Mouse (Mus musculus) forebrain, embryonic 13.5 days (tissue): ENCODE measurements around the gene Btbd10. TPM values are rescaled to one million over a fixed set of nuclear protein-coding genes. Genes with fewer than 3 reads are reported as not detected.

ENCODE experiments used
- ATAC-seq: fragments of 200-750 bp; cut with Nextera tagmentation; 2 replicates; pipeline ENCODE4 v1.8.0; 2017
- H3K27ac ChIP-seq: fragments of 300-500 bp; sonication (generic); 2 replicates; pipeline ENCODE4 v1.5.1; 2015; ENCODE audit warnings: inconsistent platforms, mild to moderate bottlenecking, moderate library complexity
- H3K27me3 ChIP-seq: fragments of 300-500 bp; sonication (generic); 2 replicates; pipeline ENCODE4 v1.6.1; 2015; ENCODE audit warnings: mild to moderate bottlenecking, inconsistent platforms
- H3K36me3 ChIP-seq: fragments of 300-500 bp; sonication (generic); 2 replicates; pipeline ENCODE4 v1.6.1; 2015; ENCODE audit warnings: mild to moderate bottlenecking, inconsistent platforms; ENCODE audit not compliant: poor library complexity, severe bottlenecking
- H3K4me1 ChIP-seq: fragments of 300-500 bp; sonication (generic); 2 replicates; pipeline ENCODE4 v1.6.1; 2015; ENCODE audit warnings: inconsistent platforms
- H3K4me2 ChIP-seq: fragments of 300-500 bp; sonication (generic); 2 replicates; pipeline ENCODE4 v1.6.1; 2015; ENCODE audit warnings: inconsistent platforms, mild to moderate bottlenecking, moderate library complexity
- H3K4me3 ChIP-seq: fragments of 300-500 bp; sonication (generic); 2 replicates; pipeline ENCODE4 v1.5.1; 2015; ENCODE audit warnings: mild to moderate bottlenecking, inconsistent platforms
- H3K9ac ChIP-seq: fragments of 300-500 bp; sonication (generic); 2 replicates; pipeline ENCODE4 v1.6.1; 2015; ENCODE audit warnings: mild to moderate bottlenecking, inconsistent platforms
- H3K9me3 ChIP-seq: fragments of 300-500 bp; sonication (generic); replicated peaks from 2 replicates; pipeline ENCODE4 v1.6.1; 2016; ENCODE audit warnings: inconsistent platforms
- WGBS: fragments of 180-500 bp; shearing (Covaris S2); methylation state at CpG from one replicate; pipeline ENCODE4 v1.1.7; 2015; 5-methylcytosine and 5-hydroxymethylcytosine counted together
- polyA plus RNA-seq: library from polyadenylated mRNA; unstranded; fragments of >200 nt; fragmentation: Nextera tagmentation; extraction: Ambion mirVana; gene quantifications from 2 replicates; pipeline ENCODE4 v1.2.1, GENCODE M21; 2015

Gene Btbd10
- polyA plus RNA-seq, 1 experiment from 2014 or later: 49.6 TPM

DNA sequence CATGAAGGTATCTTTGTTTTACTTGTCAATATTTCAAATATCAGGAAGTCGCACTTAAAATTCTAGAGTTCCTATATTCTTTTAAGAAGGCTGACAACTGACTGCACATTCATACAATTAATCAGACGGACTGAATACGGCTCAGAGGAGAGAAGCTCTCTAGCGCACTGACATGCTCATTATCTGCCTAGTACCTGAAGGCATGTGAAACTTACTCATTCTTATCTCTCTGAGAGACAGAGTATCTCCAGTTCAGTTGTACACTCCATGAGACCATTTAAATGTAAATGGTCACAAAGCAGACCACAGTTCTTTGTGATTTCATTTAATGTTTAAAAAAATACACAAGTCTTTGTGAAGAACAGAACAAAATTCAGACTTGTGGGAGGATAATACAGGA lies 1.8 kb downstream of the Btbd10 start:
- Histone ChIP-seq H3K9me3 (no peaks in the 10 kb centered on the region), H3K27ac (no peak overlapping the region), H3K9ac (no peak overlapping the region), H3K27me3 (no peaks in the 10 kb centered on the region), H3K4me2 (peak overlapping the region; percentile 74), H3K36me3 (peaks cover 4% of the 10 kb centered on the region; the same call in 1 of the 2 replicates), H3K4me3 (no peak overlapping the region), H3K4me1 (peaks cover 24% of the 10 kb centered on the region)
- WGBS: 68% methylated on average over 4 of the region's 4 CpGs
- ATAC-seq: no peak

DNA sequence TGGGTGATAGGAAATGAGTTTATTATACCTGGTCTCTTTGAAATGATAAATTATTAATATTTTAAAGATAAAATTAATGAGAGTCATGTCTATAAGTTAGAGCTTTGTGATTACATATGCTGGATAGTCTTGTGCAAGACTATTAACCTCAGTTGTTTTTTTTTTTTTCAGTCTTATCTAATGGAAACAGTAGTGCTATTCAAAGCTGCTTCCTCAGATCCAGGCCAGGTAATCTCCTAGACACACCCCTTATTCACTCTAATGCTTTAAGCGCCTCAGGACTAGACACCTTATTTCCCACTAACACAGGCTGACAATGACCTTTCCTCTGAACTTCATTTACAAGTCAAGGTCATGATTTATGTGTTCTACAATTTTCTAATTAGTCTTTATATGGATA lies 20.1 kb downstream of the Btbd10 start:
- H3K27me3 ChIP-seq: no peaks in the 10 kb centered on the region
- WGBS: 79% methylated on average over 1 of the region's 1 CpGs
- no peak overlapping the region for H3K4me3 ChIP-seq
- H3K4me2 ChIP-seq: no peak overlapping the region
- no peaks in the 10 kb centered on the region for H3K4me1 ChIP-seq
- no peak overlapping the region for H3K27ac ChIP-seq
- ATAC-seq: no peak
- no peaks in the 10 kb centered on the region for H3K36me3 ChIP-seq
- no peaks in the 10 kb centered on the region for H3K9me3 ChIP-seq
- H3K9ac ChIP-seq: no peak overlapping the region

DNA sequence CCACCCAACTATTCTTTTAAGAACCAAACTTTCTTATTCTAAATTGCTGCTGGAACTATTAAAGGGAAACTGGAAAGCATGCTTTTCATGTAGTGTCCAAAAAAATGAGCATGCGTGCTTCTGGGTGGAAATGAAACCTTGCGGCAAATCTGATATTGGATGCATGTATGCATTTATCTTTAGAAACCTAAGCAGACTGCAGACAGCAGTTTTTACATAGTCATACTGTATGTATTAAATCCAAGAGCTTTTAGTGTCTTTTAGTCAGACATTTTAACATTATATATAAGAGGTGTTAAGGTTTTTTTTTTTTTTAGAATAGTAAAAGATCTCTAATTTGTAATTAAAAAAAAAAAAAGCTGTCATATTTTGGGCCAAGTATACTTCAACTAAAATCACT lies 21.5 kb downstream of the Btbd10 start:
- 88% methylated on average over 2 of the region's 2 CpGs for WGBS
- peak; percentile 45; the same call in 1 of the 2 replicates for ATAC-seq
- Histone ChIP-seq H3K36me3 (no peaks in the 10 kb centered on the region), H3K27ac (no peak overlapping the region), H3K4me1 (no peaks in the 10 kb centered on the region), H3K4me2 (no peak overlapping the region), H3K27me3 (no peaks in the 10 kb centered on the region), H3K4me3 (no peak overlapping the region), H3K9ac (no peak overlapping the region), H3K9me3 (no peaks in the 10 kb centered on the region)

DNA sequence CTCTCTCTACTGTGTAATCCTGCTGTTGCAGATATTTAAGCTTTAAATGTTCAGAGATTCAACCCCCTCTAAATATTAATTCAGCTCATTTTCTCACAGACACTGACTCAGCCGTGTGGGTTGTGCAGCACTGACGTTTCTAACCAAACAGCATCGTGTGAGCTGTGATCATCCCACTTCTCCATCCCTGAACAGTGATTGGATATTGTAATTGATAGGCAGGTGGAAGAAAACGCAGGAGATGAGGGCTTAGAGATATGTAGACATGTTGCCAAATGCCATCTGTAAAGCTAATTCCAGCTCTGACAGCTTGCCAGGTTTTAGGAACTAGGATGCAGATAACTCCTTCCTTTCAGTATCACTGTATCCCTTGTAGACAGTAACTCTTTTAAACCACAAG lies 21.9 kb downstream of the Btbd10 start:
- H3K4me3 ChIP-seq: no peak overlapping the region
- H3K9ac ChIP-seq: no peak overlapping the region
- peak overlapping the region; percentile 59; the same call in 1 of the 2 replicates for H3K27ac ChIP-seq
- H3K36me3 ChIP-seq: no peaks in the 10 kb centered on the region
- H3K4me2 ChIP-seq: peak overlapping the region; percentile 33
- H3K27me3 ChIP-seq: no peaks in the 10 kb centered on the region
- H3K9me3 ChIP-seq: no peaks in the 10 kb centered on the region
- no peaks in the 10 kb centered on the region for H3K4me1 ChIP-seq
- ATAC-seq: peak; percentile 97
- WGBS: 41% methylated on average over 4 of the region's 4 CpGs

DNA sequence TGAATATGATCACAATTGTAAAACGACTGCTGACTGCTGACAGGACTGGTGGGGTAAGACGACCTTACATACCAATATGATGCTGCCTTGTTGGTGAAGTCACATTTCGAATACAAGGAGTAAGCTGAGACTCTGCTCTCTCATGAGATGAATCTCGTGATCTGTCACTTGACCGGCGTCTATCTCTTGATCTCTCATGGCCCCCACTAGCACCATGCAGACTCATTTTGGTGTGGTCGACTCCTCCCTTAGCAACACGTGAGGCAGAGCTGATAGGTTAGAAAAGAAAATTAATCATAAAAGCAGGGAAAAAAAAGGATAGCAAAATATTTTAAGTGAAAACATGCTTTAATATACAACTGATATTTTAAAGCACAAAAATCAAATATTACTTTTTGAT lies 33.9 kb downstream of the Btbd10 start:
- no peak overlapping the region for H3K27ac ChIP-seq
- H3K36me3 ChIP-seq: peaks cover 6% of the 10 kb centered on the region; the same call in 1 of the 2 replicates
- 88% methylated on average over 8 of the region's 8 CpGs for WGBS
- no peak overlapping the region for H3K4me2 ChIP-seq
- ATAC-seq: no peak
- no peak overlapping the region for H3K4me3 ChIP-seq
- H3K27me3 ChIP-seq: no peaks in the 10 kb centered on the region
- H3K9ac ChIP-seq: no peak overlapping the region
- no peaks in the 10 kb centered on the region for H3K4me1 ChIP-seq
- no peaks in the 10 kb centered on the region for H3K9me3 ChIP-seq

DNA sequence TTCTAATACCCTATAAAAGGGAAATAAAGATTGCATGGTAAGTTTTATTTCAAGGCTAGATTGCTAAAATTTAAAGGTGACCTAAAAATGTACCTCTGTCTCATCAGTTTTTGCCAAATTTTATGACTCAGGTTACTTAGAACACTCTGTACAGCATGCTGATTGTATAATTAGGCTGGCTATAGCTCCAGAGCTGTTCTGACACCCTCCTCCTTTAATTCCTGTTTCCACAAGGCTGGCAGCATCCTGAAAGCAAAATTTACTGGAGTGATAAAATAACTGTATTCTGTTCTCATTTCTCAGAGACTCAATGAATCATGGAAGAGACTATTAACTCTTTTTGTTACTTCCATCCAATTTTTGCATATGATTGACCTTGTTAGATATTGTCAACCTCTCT lies 35.2 kb downstream of the Btbd10 start:
- Histone ChIP-seq H3K27me3 (no peaks in the 10 kb centered on the region), H3K9ac (no peak overlapping the region), H3K4me1 (no peaks in the 10 kb centered on the region), H3K4me2 (no peak overlapping the region), H3K9me3 (no peaks in the 10 kb centered on the region), H3K4me3 (no peak overlapping the region), H3K36me3 (peaks cover 6% of the 10 kb centered on the region; the same call in 1 of the 2 replicates), H3K27ac (no peak overlapping the region)
- no peak for ATAC-seq

GRCm38 (mm10) chr7:113320128-113320527 lies 49.1 kb downstream of the Btbd10 start:
- H3K4me2 ChIP-seq: no peak overlapping the region
- no peaks in the 10 kb centered on the region for H3K9me3 ChIP-seq
- ATAC-seq: no peak
- no peaks in the 10 kb centered on the region for H3K4me1 ChIP-seq
- H3K27ac ChIP-seq: no peak overlapping the region
- no peaks in the 10 kb centered on the region for H3K27me3 ChIP-seq
- no peak overlapping the region for H3K9ac ChIP-seq
- WGBS: 87% methylated on average over 1 of the region's 1 CpGs
- H3K36me3 ChIP-seq: peaks cover 28% of the 10 kb centered on the region
- H3K4me3 ChIP-seq: no peak overlapping the region

DNA sequence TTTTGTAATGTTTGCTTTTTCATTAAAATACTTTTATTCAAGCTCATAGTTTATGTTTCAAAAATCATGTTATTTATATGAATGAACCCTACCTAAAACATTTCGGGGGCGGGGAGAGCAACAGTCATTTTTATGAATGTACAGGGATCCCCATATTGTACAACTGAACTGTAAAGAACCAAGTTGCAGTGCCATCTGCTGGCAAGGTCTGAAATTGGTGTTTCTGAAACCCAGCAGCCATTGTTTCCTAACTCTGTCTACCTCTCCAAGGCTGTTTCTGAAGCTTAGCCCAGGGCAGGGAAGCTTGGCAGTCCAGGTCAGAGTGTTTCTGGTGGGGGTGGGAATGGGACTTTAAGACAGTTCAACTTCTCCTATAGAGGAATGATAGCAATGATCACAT lies 57.4 kb downstream of the Btbd10 start:
- Histone ChIP-seq H3K27me3 (no peaks in the 10 kb centered on the region), H3K9ac (no peak overlapping the region), H3K4me2 (no peak overlapping the region), H3K36me3 (peaks cover 21% of the 10 kb centered on the region), H3K9me3 (no peaks in the 10 kb centered on the region), H3K4me3 (no peak overlapping the region), H3K27ac (no peak overlapping the region), H3K4me1 (no peaks in the 10 kb centered on the region)
- peak; percentile 63; the same call in 1 of the 2 replicates for ATAC-seq
- 19% methylated on average over 2 of the region's 2 CpGs for WGBS

GRCm38 (mm10) chr7:113310136-113310535 lies 59.1 kb downstream of the Btbd10 start:
- ATAC-seq: no peak
- no peak overlapping the region for H3K4me2 ChIP-seq
- 61% methylated on average over 3 of the region's 3 CpGs for WGBS

DNA sequence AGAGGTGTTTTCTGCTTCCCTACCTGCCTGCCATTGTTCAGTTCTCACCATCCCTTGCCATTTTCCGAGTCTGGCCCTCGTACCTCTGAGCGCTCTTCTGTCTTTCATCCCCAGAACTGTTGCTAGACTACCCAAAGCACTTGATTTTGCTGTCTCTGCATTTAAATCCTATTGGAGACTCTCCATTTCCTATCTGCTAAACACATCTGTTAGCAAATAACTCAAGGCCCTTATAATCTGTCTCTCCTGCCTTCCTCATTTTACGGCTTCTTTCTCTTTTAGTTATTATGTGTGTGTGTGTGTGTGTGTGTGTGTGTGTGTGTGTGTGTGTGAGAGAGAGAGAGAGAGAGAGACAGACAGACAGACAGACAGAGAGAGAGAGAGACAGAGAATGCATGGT lies 71.4 kb downstream of the Btbd10 start:
- no peaks in the 10 kb centered on the region for H3K27me3 ChIP-seq
- H3K4me2 ChIP-seq: no peak overlapping the region
- H3K9ac ChIP-seq: no peak overlapping the region
- ATAC-seq: no peak
- no peak overlapping the region for H3K4me3 ChIP-seq
- H3K27ac ChIP-seq: no peak overlapping the region
- H3K9me3 ChIP-seq: no peaks in the 10 kb centered on the region
- peaks cover 15% of the 10 kb centered on the region; the same call in 1 of the 2 replicates for H3K36me3 ChIP-seq
- peaks cover 16% of the 10 kb centered on the region for H3K4me1 ChIP-seq
- 90% methylated on average over 4 of the region's 4 CpGs for WGBS

More at GRCm38 (mm10) chr7:113310136-113310535, 59.1 kb downstream of the Btbd10 start:
- H3K9me3 ChIP-seq: no peaks in the 10 kb centered on the region
- no peaks in the 10 kb centered on the region for H3K4me1 ChIP-seq
- no peak overlapping the region for H3K9ac ChIP-seq
- no peaks in the 10 kb centered on the region for H3K27me3 ChIP-seq
- no peak overlapping the region for H3K4me3 ChIP-seq
- 0 out of 2 replicates have a peak, but pooled peaks cover 9% of the 10 kb centered on the region for H3K36me3 ChIP-seq
- H3K27ac ChIP-seq: no peak overlapping the region

DNA sequence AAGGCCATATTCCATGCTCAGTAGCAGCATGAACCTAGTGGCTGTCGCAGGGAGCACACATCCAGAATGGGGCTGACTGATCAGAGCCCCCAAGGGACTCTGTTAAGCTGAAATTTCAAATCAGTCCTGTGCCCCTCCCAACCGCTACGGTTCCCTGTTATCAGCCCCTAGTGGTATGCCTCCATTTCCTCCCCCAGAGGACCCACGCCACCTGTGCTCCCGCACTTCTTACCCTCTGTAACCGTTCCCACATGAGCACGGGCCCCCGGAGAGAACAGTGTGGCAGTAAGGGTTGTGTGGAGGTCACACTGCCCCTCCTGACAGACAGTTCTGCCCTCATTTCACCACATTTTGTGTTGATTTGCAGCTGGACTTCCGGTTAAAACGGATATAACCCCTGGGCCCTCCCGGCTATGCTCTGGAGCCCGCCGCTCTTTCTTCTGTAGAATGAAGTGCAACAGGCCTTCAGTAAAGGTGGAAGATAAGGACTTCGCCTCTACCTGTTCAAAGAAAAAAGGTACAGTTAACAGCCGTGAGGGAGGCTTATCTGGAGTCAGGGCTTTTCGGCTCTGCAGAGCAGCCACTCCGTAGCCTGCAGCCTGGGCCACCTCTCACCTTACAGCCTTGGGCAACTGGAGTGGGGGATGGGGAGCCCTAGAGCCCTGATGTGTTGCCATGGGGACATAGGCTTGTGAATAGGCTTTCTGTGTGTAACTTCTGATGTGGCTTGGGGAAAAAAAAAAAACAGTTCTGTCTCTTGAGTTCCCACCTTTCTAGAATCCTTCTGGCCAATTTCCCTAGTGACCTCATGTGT lies 73.9 kb downstream of the Btbd10 start:
- WGBS: 45% methylated on average over 17 of the region's 17 CpGs
- H3K36me3 ChIP-seq: 0 out of 2 replicates have a peak, but pooled peaks cover 7% of the 10 kb centered on the region
- no peak for ATAC-seq

DNA sequence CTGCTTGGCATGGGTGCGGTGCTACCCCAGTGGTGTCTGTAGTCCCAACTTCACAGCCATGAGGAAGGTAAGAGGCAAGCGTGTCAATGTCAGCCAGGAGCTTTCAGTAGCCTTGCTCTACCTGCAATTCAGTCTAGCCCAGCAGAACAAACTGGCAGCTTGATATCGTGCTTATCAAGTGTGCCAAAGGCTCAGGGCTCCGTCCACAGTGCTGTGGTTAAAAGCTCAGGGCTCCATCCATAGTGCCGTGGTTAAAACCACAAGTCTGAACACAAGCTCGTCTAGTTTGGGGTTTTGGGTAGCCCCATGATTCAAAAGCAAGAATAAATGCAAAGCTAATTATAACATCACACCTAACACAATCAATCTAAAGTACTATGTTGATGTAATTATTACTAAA lies 74.6 kb downstream of the Btbd10 start:
- H3K36me3 ChIP-seq: 0 out of 2 replicates have a peak, but pooled peaks cover 7% of the 10 kb centered on the region
- no peak overlapping the region for H3K9ac ChIP-seq
- no peak overlapping the region for H3K4me3 ChIP-seq
- H3K4me2 ChIP-seq: no peak overlapping the region
- no peak for ATAC-seq
- no peaks in the 10 kb centered on the region for H3K27me3 ChIP-seq
- no peak overlapping the region for H3K27ac ChIP-seq
- H3K9me3 ChIP-seq: no peaks in the 10 kb centered on the region
- WGBS: 89% methylated on average over 6 of the region's 6 CpGs
- peaks cover 16% of the 10 kb centered on the region for H3K4me1 ChIP-seq

More for the DNA sequence above, 73.9 kb downstream of the Btbd10 start:
- Histone ChIP-seq H3K4me2 (no peak overlapping the region), H3K4me3 (no peak overlapping the region), H3K27me3 (no peaks in the 10 kb centered on the region), H3K27ac (no peak overlapping the region), H3K4me1 (peaks cover 16% of the 10 kb centered on the region), H3K9me3 (no peaks in the 10 kb centered on the region), H3K9ac (no peak overlapping the region)
